Mouse (Mus musculus) lung, adult 2 months (tissue): ENCODE results near the gene Gsto1.

Experiments
- CTCF ChIP-seq: fragments of 200-500 bp; IDR thresholded peaks from 2 replicates; pipeline ENCODE4 v1.5.1; 2011; ENCODE audit warnings: mild to moderate bottlenecking, low read length, control low read depth; ENCODE audit not compliant: insufficient read depth
- POLR2A ChIP-seq: fragments of 200-500 bp; IDR thresholded peaks from 2 replicates; pipeline ENCODE4 v1.6.1; 2011; ENCODE audit warnings: low read depth, mild to moderate bottlenecking, control low read depth, low read length, borderline replicate concordance; ENCODE audit errors: extremely low read depth

DNA sequence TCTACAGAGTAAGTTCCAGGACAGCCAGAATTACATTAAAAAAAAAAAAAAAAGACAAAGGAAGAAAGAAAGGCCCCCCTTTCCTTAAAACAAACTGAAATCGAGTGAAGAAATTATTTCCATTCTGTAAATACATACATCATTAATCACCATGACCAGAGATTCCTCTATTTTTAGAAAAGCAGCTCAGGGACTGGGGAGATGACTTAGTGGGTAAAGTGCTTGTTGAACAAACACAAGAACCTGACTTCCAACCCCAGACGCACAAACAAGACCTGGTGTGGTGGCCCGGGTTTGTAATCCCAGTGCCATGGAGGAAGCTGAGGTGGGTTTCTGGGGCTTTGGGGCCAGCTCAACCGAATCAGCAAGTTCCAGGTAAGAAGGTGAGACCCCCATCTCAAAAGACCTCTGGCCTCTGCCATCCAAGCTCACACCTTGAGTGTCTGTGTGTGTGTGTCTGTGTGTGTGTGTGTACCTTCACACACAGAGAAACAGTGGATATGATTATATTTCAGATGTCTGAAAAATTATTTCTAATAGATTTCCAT, 12.9 kb downstream of the Gsto1 start:
- TF ChIP-seq CTCF (no peak), POLR2A (no peak)
